Mouse (Mus musculus) liver, embryonic 14.5 days (tissue): ENCODE measurements around the gene Jchain.

Experiments
- CTCF ChIP-seq: IDR thresholded peaks from 2 replicates; pipeline ENCODE4 v1.5.1; 2016; ENCODE audit warnings: antibody characterized with exemption, low read depth, control low read depth
- EP300 ChIP-seq: IDR thresholded peaks from 2 replicates; pipeline ENCODE4 v1.6.1; 2016; ENCODE audit warnings: antibody characterized with exemption, low read depth

- TF ChIP-seq CTCF (no peak), EP300 (no peak)
Observed at GRCm38 (mm10) chr5:88562863-88563780, 35.4 kb upstream of the Jchain start.
